Mouse (Mus musculus) ovary, adult 2 months (tissue): Measurements from ENCODE around the gene Slco4a1. TPM values are rescaled to one million over a fixed set of nuclear protein-coding genes. Genes with fewer than 3 reads are reported as not detected.

Experiments
- polyA plus RNA-seq: library from polyadenylated mRNA; depleted of rRNA; stranded (reverse); fragments of >200 nt; gene quantifications from 2 replicates; pipeline ENCODE4 v1.2.3, GENCODE M21; 2012; rRNA removed

The Slco4a1 gene
- 3.5 and 4.4 TPM in 2 replicates for polyA plus RNA-seq

DNA sequence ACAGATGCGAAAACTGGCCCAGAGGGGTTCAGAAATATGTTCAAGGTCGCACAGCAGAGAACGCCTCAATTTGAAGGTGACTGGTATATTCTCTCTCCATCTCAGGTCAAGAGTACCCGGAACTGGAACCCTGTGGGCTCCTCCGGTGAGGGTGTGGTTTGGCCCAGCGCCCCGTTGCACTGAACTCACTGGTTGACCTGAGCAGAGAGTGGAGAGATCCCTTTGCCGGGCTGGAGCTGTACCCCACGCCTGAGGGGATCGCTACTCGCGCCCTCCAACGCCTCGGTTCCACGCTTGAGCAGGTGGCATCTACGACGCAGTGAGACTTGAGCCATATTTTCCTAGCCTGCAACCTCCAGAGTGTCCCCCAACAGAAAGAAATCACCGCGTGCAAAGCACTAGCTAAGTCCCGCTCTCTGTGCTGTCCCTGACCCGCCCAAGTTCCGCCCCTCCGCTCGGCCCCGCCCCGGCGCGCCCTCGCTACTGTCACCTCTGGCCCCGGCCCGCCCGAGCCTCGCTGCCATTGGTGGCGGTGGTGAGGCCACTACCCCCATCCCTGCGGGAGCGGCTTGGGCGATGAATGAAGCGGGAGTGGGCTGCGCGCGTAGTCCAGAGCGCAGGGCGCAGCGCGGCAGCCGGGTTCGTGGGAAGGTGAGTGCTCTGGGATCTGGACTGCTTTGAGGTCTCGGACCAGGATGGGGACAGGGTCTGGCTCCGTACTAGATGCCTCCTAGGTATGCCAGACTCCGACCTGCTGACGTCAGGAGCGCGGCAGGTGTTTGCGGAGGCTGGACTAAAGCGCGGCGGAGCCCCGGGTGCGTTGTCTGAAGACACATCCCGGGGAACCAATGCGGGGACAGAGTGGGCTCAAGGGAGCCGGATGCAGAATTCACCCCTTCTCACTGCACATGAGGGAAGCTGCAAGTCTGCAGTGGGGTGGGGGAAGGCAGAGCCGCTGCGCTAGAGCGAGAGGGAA lies at the start of gene Slco4a1:
Slco4a1 (plus strand) TSS at position 523 of the 976 bp plus-strand sequence.

DNA sequence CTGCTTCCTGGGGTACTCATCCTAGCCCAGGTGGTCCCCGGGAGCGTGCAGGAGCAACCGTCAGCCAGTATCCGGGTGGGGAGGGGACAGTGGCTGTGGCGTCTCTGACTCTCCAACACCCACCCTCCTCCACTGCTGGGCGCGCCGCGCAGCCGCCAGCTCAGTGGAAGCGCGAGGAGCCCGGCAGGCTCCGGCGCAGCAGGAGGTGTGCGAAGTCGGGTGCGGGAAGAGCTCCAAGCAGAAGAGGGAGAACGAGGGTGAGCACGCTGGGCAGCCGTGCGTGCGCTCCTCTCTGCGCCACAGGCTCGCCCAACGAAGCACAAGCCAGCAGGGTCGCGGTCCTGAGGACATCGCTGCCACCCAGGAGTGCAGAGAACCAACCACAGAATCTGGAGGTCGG lies 43.7 kb downstream of the Slco4a1 start, which contains the start of gene Ntsr1:
Ntsr1 (plus strand) TSS at position 236 of the 400 bp plus-strand sequence.

Other genes starting within 250 kb of the Slco4a1 start
- 87.5 and 100.0 TPM in 2 replicates for gene Lama5, start 230.4 kb upstream of the Slco4a1 start, polyA plus RNA-seq
- 5,099 and 5,669 TPM in 2 replicates for gene Rps21, start 198.9 kb upstream of the Slco4a1 start, polyA plus RNA-seq
- 40.1 and 49.2 TPM in 2 replicates for gene Cables2, start 182.7 kb upstream of the Slco4a1 start, polyA plus RNA-seq
- 1.3 and 1.5 TPM in 2 replicates for gene Rbbp8nl, start 166.4 kb upstream of the Slco4a1 start, polyA plus RNA-seq
- gene Gata5, start 121.5 kb upstream of the Slco4a1 start, polyA plus RNA-seq = 0.90 and 1.7 TPM in 2 replicates
- gene Ntsr1, start 43.7 kb downstream of the Slco4a1 start, polyA plus RNA-seq = 0.03 and 0.09 TPM in 2 replicates
- gene Mrgbp, start 125.1 kb downstream of the Slco4a1 start, polyA plus RNA-seq = 35.3 and 37.1 TPM in 2 replicates
- gene Ogfr, start 133.0 kb downstream of the Slco4a1 start, polyA plus RNA-seq = 62.8 and 70.1 TPM in 2 replicates
- 2.4 and 3.8 TPM in 2 replicates for gene Col9a3, start 141.5 kb downstream of the Slco4a1 start, polyA plus RNA-seq
- gene Tcfl5, start 186.5 kb downstream of the Slco4a1 start, polyA plus RNA-seq = 0.25 and 0.61 TPM in 2 replicates